In the genomic region with DNA sequence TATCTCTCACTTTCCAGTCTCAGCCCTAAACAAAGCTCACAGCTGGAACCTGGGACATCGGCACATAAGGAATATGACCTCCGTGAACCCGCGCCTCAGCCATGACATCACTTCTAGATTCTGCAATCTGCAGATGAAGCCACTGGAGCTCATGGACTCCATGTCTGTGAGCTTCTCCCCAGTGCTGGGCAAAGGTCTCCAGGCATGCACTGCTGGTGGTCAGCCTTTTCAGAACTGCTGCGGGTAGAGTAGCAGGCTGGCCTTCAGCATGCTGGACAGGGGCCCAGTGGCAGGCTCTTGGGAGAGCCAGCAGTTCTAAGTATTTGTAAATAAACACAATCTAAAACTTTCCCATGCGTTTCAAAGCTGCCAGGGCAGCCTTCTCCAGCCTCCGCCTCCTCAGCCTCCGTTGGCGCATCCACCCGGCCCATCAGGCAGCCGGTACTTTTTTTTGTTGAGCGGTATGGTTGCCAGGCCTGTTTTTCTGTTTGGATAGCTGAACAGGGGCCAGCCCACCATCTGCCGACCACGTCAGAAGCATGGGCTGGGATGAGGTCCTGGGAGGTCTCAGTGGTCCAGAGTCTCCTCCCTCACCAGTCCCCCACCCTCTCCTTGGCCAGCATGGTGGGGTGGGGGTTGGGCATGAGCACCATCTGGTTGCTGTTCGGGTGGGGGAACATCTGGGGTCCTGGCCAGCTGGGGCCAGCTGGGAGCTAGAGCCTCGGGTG, we compare ENCODE assay signal across 8 mouse cellular contexts. TPM values are rescaled to one million over a fixed set of nuclear protein-coding genes. Genes with fewer than 3 reads are reported as not detected.
DNase-seq lines count a peak whose midpoint lies in the region; ATAC-seq and TF ChIP-seq lines count a peak whose summit lies in the region.

No protein-coding gene starts in this region.

- no peak for TF ChIP-seq CTCF in hindbrain, postnatal 0 days (IDR thresholded peaks at IDR 0.05; ENCODE audit: low read depth)

- no peaks in the 10 kb centered on the region for H3K27me3 ChIP-seq in forebrain, embryonic 16.5 days (replicated peaks; ENCODE audit: control insufficient read depth, insufficient read depth, low read length)
- H3K27me3 ChIP-seq in hindbrain, postnatal 0 days (ENCODE audit: insufficient read depth, low read length), result no peaks in the 10 kb centered on the region
- H3K27me3 ChIP-seq in limb, embryonic 11.5 days (ENCODE audit: control insufficient read depth, insufficient read depth, low read length), result no peaks in the 10 kb centered on the region

- H3K4me2 ChIP-seq in forebrain, embryonic 16.5 days (ENCODE audit: low read length), result no peak overlapping the region
- H3K4me2 ChIP-seq in hindbrain, postnatal 0 days (ENCODE audit: low read depth, low read length), result no peak overlapping the region
- H3K4me2 ChIP-seq in limb, embryonic 11.5 days (ENCODE audit: low read depth, severe bottlenecking), result no peak overlapping the region; the same call in 1 of the 2 replicates

- H3K4me1 ChIP-seq in forebrain, embryonic 16.5 days (replicated peaks; ENCODE audit: control insufficient read depth, insufficient read depth, low read length), result peaks cover 22% of the 10 kb centered on the region
- 0 out of 2 replicates have a peak, but pooled peaks cover 4% of the 10 kb centered on the region for H3K4me1 ChIP-seq in hindbrain, postnatal 0 days (ENCODE audit: insufficient read depth, low read length)
- peaks cover 25% of the 10 kb centered on the region for H3K4me1 ChIP-seq in limb, embryonic 11.5 days (ENCODE audit: control insufficient read depth, insufficient read depth, low read length)

- H3K9me3 ChIP-seq in forebrain, embryonic 16.5 days (ENCODE audit: control insufficient read depth, low read length), result no peaks in the 10 kb centered on the region
- no peaks in the 10 kb centered on the region for H3K9me3 ChIP-seq in hindbrain, postnatal 0 days (ENCODE audit: low read length)
- H3K9me3 ChIP-seq in limb, embryonic 11.5 days (ENCODE audit: control insufficient read depth, low read length), result no peaks in the 10 kb centered on the region

- H3K4me3 ChIP-seq in forebrain, embryonic 16.5 days (replicated peaks; ENCODE audit: low read length), result no peak overlapping the region
- H3K4me3 ChIP-seq in hindbrain, postnatal 0 days (ENCODE audit: low read length), result no peak overlapping the region
- H3K4me3 ChIP-seq in limb, embryonic 11.5 days (ENCODE audit: low read depth, low read length), result no peak overlapping the region

- H3K36me3 ChIP-seq in forebrain, embryonic 16.5 days (ENCODE audit: control insufficient read depth, insufficient read depth), result peaks cover 7% of the 10 kb centered on the region; the same call in 1 of the 2 replicates
- peaks cover 19% of the 10 kb centered on the region; the same call in 1 of the 2 replicates for H3K36me3 ChIP-seq in hindbrain, postnatal 0 days (ENCODE audit: insufficient read depth, low read length)
- H3K36me3 ChIP-seq in limb, embryonic 11.5 days (ENCODE audit: control insufficient read depth, insufficient read depth, low read length), result no peaks in the 10 kb centered on the region

- DNase-seq in adrenal gland, postnatal 25 days, result peak; percentile 35
- DNase-seq in cerebellum, adult 11-12 months, result peak; percentile 78
- DNase-seq in hindbrain, postnatal 0 days (ENCODE audit: low spot score), result peak; percentile 82
- peak; percentile 55 for DNase-seq in limb, embryonic 11.5 days (ENCODE audit: low spot score)
- DNase-seq in neural tube, embryonic 10.5 days (ENCODE audit: extremely low spot score, low spot score), result peak; percentile 55
- DNase-seq in spleen, postnatal 14 days (ENCODE audit: low spot score in 2 of 2), result no peak
- no peak for DNase-seq in thymus, postnatal 10 days (ENCODE audit: low spot score in 2 of 2)

- peak; percentile 63 for ATAC-seq in forebrain, embryonic 16.5 days
- ATAC-seq in hindbrain, postnatal 0 days, result peak; percentile 74
- no peak for ATAC-seq in limb, embryonic 11.5 days (ENCODE audit: insufficient number of reproducible peaks, low FRiP score, low TSS enrichment, low read depth)

- H3K27ac ChIP-seq in forebrain, embryonic 16.5 days (ENCODE audit: low read length), result 0 out of 2 replicates have a peak overlapping the region, but pooled peaks have one; percentile 9
- peak overlapping the region; percentile 61 for H3K27ac ChIP-seq in hindbrain, postnatal 0 days
- no peak overlapping the region; the same call in 1 of the 2 replicates for H3K27ac ChIP-seq in limb, embryonic 11.5 days (replicated peaks; ENCODE audit: low read depth, low read length)

- H3K9ac ChIP-seq in forebrain, embryonic 16.5 days (replicated peaks; ENCODE audit: low read depth, low read length), result no peak overlapping the region
- no peak overlapping the region for H3K9ac ChIP-seq in hindbrain, postnatal 0 days (replicated peaks; ENCODE audit: low read length)
- H3K9ac ChIP-seq in limb, embryonic 11.5 days (ENCODE audit: low read length), result no peak overlapping the region

- WGBS in forebrain, embryonic 16.5 days, result 38% methylated on average over 16 of the region's 16 CpGs
- WGBS in hindbrain, postnatal 0 days, result 22% methylated on average over 16 of the region's 16 CpGs
- 21% methylated on average over 16 of the region's 16 CpGs for WGBS in limb, embryonic 11.5 days

RNA-seq across cellular contexts. Expression of gene Pabpn1l, which starts 17.1 kb away (rescaled TPM):
- not detected in 2 replicates for total RNA-seq in adrenal gland, postnatal 25 days (2021)
- polyA plus RNA-seq in forebrain, embryonic 16.5 days (2015; fragmentation: Nextera tagmentation; extraction: Ambion mirVana), result not detected in 2 replicates
- not detected in 2 replicates for total RNA-seq in hindbrain, postnatal 0 days (2014; rRNA removed)
- not detected in 2 replicates for polyA plus RNA-seq in hindbrain, postnatal 0 days (2015; fragmentation: Nextera tagmentation; extraction: Ambion mirVana)
- not detected in 2 replicates for polyA plus RNA-seq in limb, embryonic 11.5 days (2014; fragmentation: Nextera tagmentation; extraction: Ambion mirVana)

RNA-seq across cellular contexts. Expression of gene Trappc2l, which starts 28.2 kb away (rescaled TPM):
- 57.9 and 63.3 TPM in 2 replicates for total RNA-seq in adrenal gland, postnatal 25 days (2021)
- polyA plus RNA-seq in forebrain, embryonic 16.5 days (2015; fragmentation: Nextera tagmentation; extraction: Ambion mirVana), result 72.0 and 92.6 TPM in 2 replicates
- 7.6 and 11.4 TPM in 2 replicates for total RNA-seq in hindbrain, postnatal 0 days (2014; rRNA removed)
- polyA plus RNA-seq in hindbrain, postnatal 0 days (2015; fragmentation: Nextera tagmentation; extraction: Ambion mirVana), result 117 and 130 TPM in 2 replicates
- polyA plus RNA-seq in limb, embryonic 11.5 days (2014; fragmentation: Nextera tagmentation; extraction: Ambion mirVana), result 45.0 and 45.4 TPM in 2 replicates

RNA-seq across cellular contexts. Expression of gene Galns, which starts 28.4 kb away (rescaled TPM):
- 6.2 and 7.3 TPM in 2 replicates for total RNA-seq in adrenal gland, postnatal 25 days (2021)
- polyA plus RNA-seq in forebrain, embryonic 16.5 days (2015; fragmentation: Nextera tagmentation; extraction: Ambion mirVana), result 3.8 and 4.6 TPM in 2 replicates
- 12.0 and 14.2 TPM in 2 replicates for total RNA-seq in hindbrain, postnatal 0 days (2014; rRNA removed)
- 9.1 and 10.0 TPM in 2 replicates for polyA plus RNA-seq in hindbrain, postnatal 0 days (2015; fragmentation: Nextera tagmentation; extraction: Ambion mirVana)
- polyA plus RNA-seq in limb, embryonic 11.5 days (2014; fragmentation: Nextera tagmentation; extraction: Ambion mirVana), result 5.2 and 5.5 TPM in 2 replicates

RNA-seq across cellular contexts. Expression of gene Cbfa2t3, which starts 59.2 kb away (rescaled TPM):
- 12.2 and 14.1 TPM in 2 replicates for total RNA-seq in adrenal gland, postnatal 25 days (2021)
- polyA plus RNA-seq in forebrain, embryonic 16.5 days (2015; fragmentation: Nextera tagmentation; extraction: Ambion mirVana), result 11.6 and 13.8 TPM in 2 replicates
- 9.2 and 10.0 TPM in 2 replicates for total RNA-seq in hindbrain, postnatal 0 days (2014; rRNA removed)
- polyA plus RNA-seq in hindbrain, postnatal 0 days (2015; fragmentation: Nextera tagmentation; extraction: Ambion mirVana), result 12.4 and 12.6 TPM in 2 replicates
- 3.3 and 4.5 TPM in 2 replicates for polyA plus RNA-seq in limb, embryonic 11.5 days (2014; fragmentation: Nextera tagmentation; extraction: Ambion mirVana)

Comparison
In these comparisons a context has a peak if more than half of its experiments do, and no peak if none do; other contexts are left out.
1. DNase-seq: peak in adrenal gland, postnatal 25 days (single experiment), cerebellum, adult 11-12 months (single experiment), hindbrain, postnatal 0 days (single experiment), limb, embryonic 11.5 days (single experiment) and neural tube, embryonic 10.5 days (single experiment); none in spleen, postnatal 14 days (0 of 2) and thymus, postnatal 10 days (0 of 2).